Mouse (Mus musculus): ENCODE data around the gene Apol7a.

Apol7a gene

GRCm38 (mm10) chr15:77344127-77345125 is 54.5 kb downstream of the Apol7a start:
- DNase-seq (ENCODE audit: low spot score): no peak

DNA sequence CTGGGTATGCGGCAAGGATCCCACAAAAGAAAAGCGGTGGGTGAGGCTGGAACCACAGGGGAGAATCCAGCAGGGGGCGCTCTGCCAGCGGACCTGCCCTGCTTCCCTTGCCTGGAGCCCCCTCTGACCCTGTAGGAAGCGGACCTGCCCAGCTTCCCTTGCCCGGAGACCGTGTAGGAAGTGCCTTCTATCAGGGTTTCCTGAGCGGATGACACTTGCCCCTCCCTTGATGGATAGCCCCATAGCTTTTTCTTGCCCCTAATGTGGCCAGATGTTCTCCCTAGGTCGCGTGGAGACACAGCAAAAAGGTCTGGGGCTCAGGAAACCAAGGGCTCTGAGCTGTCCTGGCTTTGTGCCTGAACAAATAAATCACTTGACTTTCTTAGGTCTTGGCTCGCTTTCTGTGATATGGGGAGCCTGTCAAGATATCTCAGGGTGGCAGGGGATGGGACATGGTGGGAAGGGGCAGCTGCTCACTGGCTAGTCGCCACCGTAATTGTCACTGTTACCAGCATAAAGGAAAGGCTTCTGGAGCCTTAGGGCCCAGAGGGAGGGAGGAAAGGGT is 55.3 kb downstream of the Apol7a start:
- no peak for DNase-seq (ENCODE audit: low spot score)

GRCm38 (mm10) chr15:77342962-77343526 is 55.9 kb downstream of the Apol7a start:
- no peak for DNase-seq (ENCODE audit: low spot score)

DNA sequence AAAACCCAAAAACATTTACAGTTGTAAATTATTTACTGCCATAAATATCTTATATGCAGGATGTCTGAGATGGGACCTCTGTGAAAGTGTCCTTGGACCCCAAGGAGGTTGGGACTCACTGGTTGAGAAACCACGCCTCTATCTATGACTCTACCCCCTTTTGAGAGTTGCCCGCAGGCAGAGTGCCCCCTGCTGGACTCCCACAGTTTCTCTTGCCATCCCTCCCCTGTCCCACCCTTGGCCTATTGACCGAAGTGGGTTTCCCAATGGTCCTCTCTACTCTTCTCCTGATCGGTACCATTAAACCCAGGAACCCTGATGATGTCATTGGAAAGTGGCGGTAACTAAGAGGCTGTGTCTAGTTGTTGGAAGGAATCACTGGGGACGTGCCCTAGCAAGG is 56.9 kb downstream of the Apol7a start:
- no peak for DNase-seq (ENCODE audit: low spot score)

GRCm38 (mm10) chr15:77340581-77340980 is 58.3 kb downstream of the Apol7a start:
- DNase-seq (ENCODE audit: low spot score): no peak

DNA sequence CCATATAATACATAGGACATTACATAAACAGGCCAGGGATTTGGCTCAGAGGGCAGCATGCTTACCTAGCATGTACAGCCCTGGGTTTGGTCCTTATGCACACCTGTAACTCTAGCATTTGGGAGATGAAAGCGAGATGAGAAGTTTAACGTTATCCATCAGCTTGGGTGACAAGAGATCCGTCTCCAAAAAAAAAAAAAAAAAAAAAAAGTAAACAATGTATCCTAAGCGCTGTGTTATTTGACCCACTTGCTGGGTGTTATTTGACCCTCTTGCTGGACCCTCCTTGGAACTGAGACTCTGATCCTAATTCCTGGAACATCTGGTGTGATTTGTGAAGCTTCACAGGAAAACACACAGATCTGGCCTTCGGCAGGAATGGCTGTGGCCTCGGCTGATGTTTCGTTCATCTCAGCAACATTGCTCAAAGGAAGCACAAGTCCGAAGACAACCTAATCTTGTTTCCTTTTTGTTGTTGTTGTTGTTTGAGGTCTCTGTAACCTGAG is 59.9 kb downstream of the Apol7a start:
- no peak for DNase-seq (ENCODE audit: low spot score)

GRCm38 (mm10) chr15:77338451-77338850 is 60.5 kb downstream of the Apol7a start:
- no peak for DNase-seq (ENCODE audit: low spot score)
